Mouse (Mus musculus) forebrain, embryonic 14.5 days (tissue): ENCODE measurements around the gene Ptpn21. TPM values are rescaled to one million over a fixed set of nuclear protein-coding genes. Genes with fewer than 3 reads are reported as not detected.

ENCODE experiments used
- ATAC-seq: fragments of 200-750 bp; cut with Nextera tagmentation; 2 replicates; pipeline ENCODE4 v1.8.0; 2017; ENCODE audit warnings: mild to moderate bottlenecking, moderate library complexity
- DNase-seq: peaks from one replicate; pipeline ENCODE4 v3.0.0-alpha.2; 2015; ENCODE audit warnings: low spot score
- H3K27ac ChIP-seq: fragments of 300-500 bp; sonication (generic); 2 replicates; pipeline ENCODE4 v1.5.1; 2014; ENCODE audit warnings: low read depth, mild to moderate bottlenecking, control low read depth, low read length, moderate library complexity
- H3K27me3 ChIP-seq: fragments of 300-500 bp; sonication (generic); replicated peaks from 2 replicates; pipeline ENCODE4 v1.6.1; 2014; ENCODE audit warnings: low read length, control low read depth, mixed read lengths; ENCODE audit not compliant: control insufficient read depth, insufficient read depth
- H3K36me3 ChIP-seq: fragments of 300-500 bp; sonication (generic); 2 replicates; pipeline ENCODE4 v1.6.1; 2014; ENCODE audit warnings: low read length, control low read depth; ENCODE audit not compliant: control insufficient read depth, insufficient read depth
- H3K4me1 ChIP-seq: fragments of 300-500 bp; sonication (generic); 2 replicates; pipeline ENCODE4 v1.6.1; 2014; ENCODE audit warnings: antibody characterized with exemption, low read length, control low read depth; ENCODE audit not compliant: control insufficient read depth, insufficient read depth
- H3K4me2 ChIP-seq: fragments of 300-500 bp; sonication (generic); 2 replicates; pipeline ENCODE4 v1.6.1; 2014; ENCODE audit warnings: mild to moderate bottlenecking, control low read depth, low read length
- H3K4me3 ChIP-seq: fragments of 300-500 bp; sonication (generic); 2 replicates; pipeline ENCODE4 v1.5.1; 2014; ENCODE audit warnings: low read depth, low read length, control low read depth
- H3K9ac ChIP-seq: fragments of 300-500 bp; sonication (generic); 2 replicates; pipeline ENCODE4 v1.6.1; 2014; ENCODE audit warnings: mild to moderate bottlenecking, low read length, control low read depth, moderate library complexity
- H3K9me3 ChIP-seq: fragments of 300-500 bp; sonication (generic); replicated peaks from 2 replicates; pipeline ENCODE4 v1.6.1; 2016; ENCODE audit warnings: low read length, control low read depth, mixed read lengths; ENCODE audit not compliant: control insufficient read depth
- WGBS: fragments of 180-500 bp; shearing (Covaris S2); extraction: QIAGEN DNeasy Blood & Tissue Kit; methylation state at CpG from one replicate; pipeline ENCODE4 v1.1.7; 2014; 5-methylcytosine and 5-hydroxymethylcytosine counted together
- polyA plus RNA-seq: library from polyadenylated mRNA; unstranded; fragments of >200 nt; fragmentation: Nextera tagmentation; extraction: Ambion mirVana; gene quantifications from 2 replicates; pipeline ENCODE4 v1.2.1, GENCODE M21; 2014

The Ptpn21 gene
- polyA plus RNA-seq, 1 experiment from 2014 or later = 3.2 TPM

GRCm38 (mm10) chr12:98714757-98715156, 22.4 kb downstream of the Ptpn21 start:
- WGBS = 34% methylated on average over 11 of the region's 11 CpGs
- H3K4me3 ChIP-seq = no peak overlapping the region

GRCm38 (mm10) chr12:98713621-98714103, 23.5 kb downstream of the Ptpn21 start:
- no peaks in the 10 kb centered on the region for H3K27me3 ChIP-seq
- ATAC-seq (no peak), DNase-seq (no peak)
- WGBS = 68% methylated on average over 7 of the region's 7 CpGs
- H3K36me3 ChIP-seq = 0 out of 2 replicates have a peak, but pooled peaks cover 3% of the 10 kb centered on the region
- H3K9me3 ChIP-seq = no peaks in the 10 kb centered on the region
- H3K4me2 ChIP-seq = no peak overlapping the region
- H3K9ac ChIP-seq = no peak overlapping the region
- no peak overlapping the region for H3K4me3 ChIP-seq
- H3K4me1 ChIP-seq = no peaks in the 10 kb centered on the region
- no peak overlapping the region for H3K27ac ChIP-seq

More at GRCm38 (mm10) chr12:98714757-98715156, 22.4 kb downstream of the Ptpn21 start:
- DNase-seq (no peak), ATAC-seq (no peak)
- Histone ChIP-seq H3K4me2 (no peak overlapping the region), H3K9ac (no peak overlapping the region), H3K9me3 (no peaks in the 10 kb centered on the region), H3K27ac (no peak overlapping the region), H3K36me3 (0 out of 2 replicates have a peak, but pooled peaks cover 1% of the 10 kb centered on the region), H3K4me1 (peaks cover under 1% of the 10 kb centered on the region; the same call in 1 of the 2 replicates), H3K27me3 (no peaks in the 10 kb centered on the region)

GRCm38 (mm10) chr12:98712819-98713218, 24.4 kb downstream of the Ptpn21 start:
- Histone ChIP-seq H3K4me1 (no peaks in the 10 kb centered on the region), H3K9ac (no peak overlapping the region), H3K27me3 (no peaks in the 10 kb centered on the region), H3K4me2 (no peak overlapping the region), H3K4me3 (no peak overlapping the region), H3K9me3 (no peaks in the 10 kb centered on the region), H3K36me3 (0 out of 2 replicates have a peak, but pooled peaks cover 3% of the 10 kb centered on the region), H3K27ac (no peak overlapping the region)
- 67% methylated on average over 6 of the region's 6 CpGs for WGBS
- no peak for DNase-seq
- ATAC-seq = no peak

DNA sequence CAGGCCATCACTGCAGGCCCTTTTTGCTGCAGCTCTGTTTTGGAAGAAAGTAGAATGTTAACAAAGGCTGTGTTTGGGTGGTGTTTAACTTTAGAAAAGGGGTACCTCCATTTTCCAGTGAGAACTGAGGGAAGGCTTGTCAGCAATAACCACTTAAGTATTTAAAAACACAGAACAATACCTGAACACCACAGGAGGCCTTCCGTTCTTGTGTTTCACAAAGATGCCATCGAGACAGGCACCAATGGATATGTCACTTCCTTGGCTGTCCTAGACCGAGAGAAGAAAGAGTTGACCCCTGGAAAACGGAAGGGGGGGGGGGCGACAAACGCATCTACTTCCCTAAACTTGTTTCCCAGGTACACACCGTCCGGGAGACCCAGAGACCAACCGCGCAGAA, 33.2 kb downstream of the Ptpn21 start:
- no peak overlapping the region for H3K9ac ChIP-seq
- no peaks in the 10 kb centered on the region for H3K27me3 ChIP-seq
- ATAC-seq (no peak), DNase-seq (no peak)
- no peaks in the 10 kb centered on the region for H3K9me3 ChIP-seq
- H3K4me3 ChIP-seq = no peak overlapping the region
- WGBS = 70% methylated on average over 10 of the region's 10 CpGs
- H3K36me3 ChIP-seq = peaks cover 9% of the 10 kb centered on the region; the same call in 1 of the 2 replicates
- no peak overlapping the region for H3K27ac ChIP-seq
- H3K4me1 ChIP-seq = no peaks in the 10 kb centered on the region
- no peak overlapping the region for H3K4me2 ChIP-seq

DNA sequence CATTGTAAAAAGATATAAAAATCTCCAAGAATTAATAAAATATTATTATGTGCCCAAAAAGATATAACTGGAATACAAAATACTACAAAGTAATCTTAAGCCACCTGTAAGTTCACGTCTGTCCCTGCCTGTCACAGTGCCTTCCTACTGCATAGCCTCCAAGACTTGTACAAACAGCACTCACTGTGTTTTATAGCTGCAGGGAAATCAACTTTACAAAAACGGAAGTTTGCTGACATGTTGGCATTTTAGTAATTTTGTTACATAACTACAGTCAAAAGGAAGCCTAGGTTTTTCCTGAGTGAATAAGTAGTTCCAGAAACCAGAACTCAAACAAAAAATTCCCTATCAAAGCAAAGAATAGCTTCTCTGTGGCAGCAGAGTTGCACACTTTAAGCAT, 33.7 kb downstream of the Ptpn21 start:
- no peak for DNase-seq
- no peak for ATAC-seq
- 81% methylated on average over 2 of the region's 2 CpGs for WGBS

GRCm38 (mm10) chr12:98701564-98701963, 35.6 kb downstream of the Ptpn21 start:
- H3K27ac ChIP-seq = peak overlapping the region; percentile 66
- ATAC-seq (peak; percentile 54; the same call in 1 of the 2 replicates), DNase-seq (peak; percentile 23)
- no peak overlapping the region for H3K4me3 ChIP-seq
- H3K9ac ChIP-seq = no peak overlapping the region
- 81% methylated on average over 9 of the region's 9 CpGs for WGBS
- H3K27me3 ChIP-seq = no peaks in the 10 kb centered on the region
- H3K36me3 ChIP-seq = peaks cover 20% of the 10 kb centered on the region; the same call in 1 of the 2 replicates
- no peaks in the 10 kb centered on the region for H3K4me1 ChIP-seq
- H3K9me3 ChIP-seq = no peaks in the 10 kb centered on the region
- H3K4me2 ChIP-seq = no peak overlapping the region

More for the DNA sequence above, 33.7 kb downstream of the Ptpn21 start:
- H3K4me1 ChIP-seq = no peaks in the 10 kb centered on the region
- H3K4me2 ChIP-seq = no peak overlapping the region
- no peak overlapping the region for H3K27ac ChIP-seq
- no peaks in the 10 kb centered on the region for H3K9me3 ChIP-seq
- H3K27me3 ChIP-seq = no peaks in the 10 kb centered on the region
- H3K4me3 ChIP-seq = no peak overlapping the region
- H3K36me3 ChIP-seq = peaks cover 11% of the 10 kb centered on the region; the same call in 1 of the 2 replicates
- no peak overlapping the region for H3K9ac ChIP-seq

GRCm38 (mm10) chr12:98697202-98697601, 40.0 kb downstream of the Ptpn21 start:
- WGBS = 82% methylated on average over 5 of the region's 5 CpGs
- ATAC-seq (no peak), DNase-seq (peak; percentile 51)
- H3K27me3 ChIP-seq = no peaks in the 10 kb centered on the region
- H3K4me2 ChIP-seq = no peak overlapping the region
- H3K36me3 ChIP-seq = peaks cover 14% of the 10 kb centered on the region; the same call in 1 of the 2 replicates
- no peak overlapping the region for H3K9ac ChIP-seq
- H3K27ac ChIP-seq = no peak overlapping the region
- H3K9me3 ChIP-seq = no peaks in the 10 kb centered on the region
- H3K4me3 ChIP-seq = no peak overlapping the region
- H3K4me1 ChIP-seq = no peaks in the 10 kb centered on the region

- DNase-seq (no peak), ATAC-seq (no peak)
- 90% methylated on average over 8 of the region's 8 CpGs for WGBS
- peaks cover 30% of the 10 kb centered on the region for H3K36me3 ChIP-seq
- H3K9me3 ChIP-seq = no peaks in the 10 kb centered on the region
- no peak overlapping the region for H3K4me2 ChIP-seq
- H3K27me3 ChIP-seq = no peaks in the 10 kb centered on the region
- no peak overlapping the region for H3K9ac ChIP-seq
- H3K27ac ChIP-seq = no peak overlapping the region
- no peaks in the 10 kb centered on the region for H3K4me1 ChIP-seq
- no peak overlapping the region for H3K4me3 ChIP-seq
Measured at GRCm38 (mm10) chr12:98690230-98690629, 47.0 kb downstream of the Ptpn21 start.

- no peak overlapping the region for H3K4me3 ChIP-seq
- DNase-seq (no peak), ATAC-seq (no peak)
- peaks cover 49% of the 10 kb centered on the region for H3K36me3 ChIP-seq
- H3K27me3 ChIP-seq = no peaks in the 10 kb centered on the region
- no peak overlapping the region for H3K9ac ChIP-seq
- H3K27ac ChIP-seq = no peak overlapping the region
- no peaks in the 10 kb centered on the region for H3K9me3 ChIP-seq
- WGBS = 84% methylated on average over 6 of the region's 6 CpGs
- H3K4me1 ChIP-seq = no peaks in the 10 kb centered on the region
- H3K4me2 ChIP-seq = no peak overlapping the region
Measured at GRCm38 (mm10) chr12:98683574-98683973, 53.6 kb downstream of the Ptpn21 start.
